Mouse (Mus musculus): ENCODE data around the gene Itgb4.

Gene Itgb4

GRCm38 (mm10) chr11:115970006-115970673 is 4.4 kb upstream of the Itgb4 start:
- no peak for DNase-seq (ENCODE audit: low read depth, low spot score)

GRCm38 (mm10) chr11:115971016-115971415 is 3.5 kb upstream of the Itgb4 start:
- no peak for DNase-seq (ENCODE audit: low read depth, low spot score)

- no peak for DNase-seq (ENCODE audit: low read depth, low spot score)
These were observed 543 bp downstream of the Itgb4 start for GRCm38 (mm10) chr11:115975083-115975420.

- no peak for DNase-seq (ENCODE audit: low read depth, low spot score)
These were observed 1.0 kb downstream of the Itgb4 start for GRCm38 (mm10) chr11:115975544-115975943.

GRCm38 (mm10) chr11:115982472-115982871 is 8.0 kb downstream of the Itgb4 start:
- DNase-seq (ENCODE audit: low read depth, low spot score) = no peak

- no peak for DNase-seq (ENCODE audit: low read depth, low spot score)
These were observed 8.8 kb downstream of the Itgb4 start for GRCm38 (mm10) chr11:115983291-115983690.

GRCm38 (mm10) chr11:115989686-115990085 is 15.2 kb downstream of the Itgb4 start:
- DNase-seq (ENCODE audit: low read depth, low spot score) = no peak

GRCm38 (mm10) chr11:115992098-115992497 is 17.6 kb downstream of the Itgb4 start:
- DNase-seq (ENCODE audit: low read depth, low spot score) = peak; percentile 38

GRCm38 (mm10) chr11:115995256-115995655 is 20.7 kb downstream of the Itgb4 start:
- DNase-seq (ENCODE audit: low read depth, low spot score) = no peak

GRCm38 (mm10) chr11:115997047-115997446 is 22.5 kb downstream of the Itgb4 start:
- DNase-seq (ENCODE audit: low read depth, low spot score) = no peak

GRCm38 (mm10) chr11:115997662-115998061 is 23.2 kb downstream of the Itgb4 start:
- no peak for DNase-seq (ENCODE audit: low read depth, low spot score)

- no peak for DNase-seq (ENCODE audit: low read depth, low spot score)
These were observed 24.5 kb downstream of the Itgb4 start for GRCm38 (mm10) chr11:115999027-115999426.

GRCm38 (mm10) chr11:115999538-116000143 is 25.1 kb downstream of the Itgb4 start:
- no peak for DNase-seq (ENCODE audit: low read depth, low spot score)

GRCm38 (mm10) chr11:116000607-116001006 is 26.1 kb downstream of the Itgb4 start:
- DNase-seq (ENCODE audit: low read depth, low spot score) = no peak

- no peak for DNase-seq (ENCODE audit: low read depth, low spot score)
These were observed 27.2 kb downstream of the Itgb4 start for GRCm38 (mm10) chr11:116001725-116002124.

GRCm38 (mm10) chr11:116002894-116003293 is 28.4 kb downstream of the Itgb4 start:
- DNase-seq (ENCODE audit: low read depth, low spot score) = no peak

- no peak for DNase-seq (ENCODE audit: low read depth, low spot score)
These were observed 29.8 kb downstream of the Itgb4 start for GRCm38 (mm10) chr11:116004186-116004823.

- DNase-seq (ENCODE audit: low read depth, low spot score) = no peak
These were observed 30.6 kb downstream of the Itgb4 start for GRCm38 (mm10) chr11:116004840-116005700.

- DNase-seq (ENCODE audit: low read depth, low spot score) = no peak
These were observed 31.4 kb downstream of the Itgb4 start for GRCm38 (mm10) chr11:116005701-116006419.

GRCm38 (mm10) chr11:116007095-116007850 is 32.8 kb downstream of the Itgb4 start:
- no peak for DNase-seq (ENCODE audit: low read depth, low spot score)

GRCm38 (mm10) chr11:116008411-116008810 is 33.9 kb downstream of the Itgb4 start:
- no peak for DNase-seq (ENCODE audit: low read depth, low spot score)

Measured in telencephalon, adult 2 months (tissue).